Mouse (Mus musculus) liver, embryonic 12.5 days (tissue): ENCODE results near the gene Pja2. TPM values are rescaled to one million over a fixed set of nuclear protein-coding genes. Genes with fewer than 3 reads are reported as not detected.
"Not testable (repeated sequence)": the region's sequence is repeated elsewhere in the genome, so short reads cannot be mapped to it uniquely, and the experiment has no call there.

Experiments
- ATAC-seq: fragments of 200-750 bp; cut with Nextera tagmentation; 2 replicates; pipeline ENCODE4 v1.8.0; 2017; ENCODE audit warnings: moderate number of reproducible peaks, mild to moderate bottlenecking, moderate library complexity
- H3K27ac ChIP-seq: fragments of 300-500 bp; sonication (generic); 2 replicates; pipeline ENCODE4 v1.5.1; 2016; ENCODE audit warnings: mild to moderate bottlenecking
- H3K27me3 ChIP-seq: fragments of 300-500 bp; sonication (generic); replicated peaks from 2 replicates; pipeline ENCODE4 v1.6.1; 2016; ENCODE audit warnings: mild to moderate bottlenecking, moderate library complexity
- H3K36me3 ChIP-seq: fragments of 300-500 bp; sonication (generic); 2 replicates; pipeline ENCODE4 v1.6.1; 2016; ENCODE audit warnings: mild to moderate bottlenecking, moderate library complexity
- H3K4me1 ChIP-seq: fragments of 300-500 bp; sonication (generic); 2 replicates; pipeline ENCODE4 v1.6.1; 2016
- H3K4me2 ChIP-seq: fragments of 300-500 bp; sonication (generic); 2 replicates; pipeline ENCODE4 v1.6.1; 2016; ENCODE audit warnings: mild to moderate bottlenecking, moderate library complexity
- H3K4me3 ChIP-seq: fragments of 300-500 bp; sonication (generic); 2 replicates; pipeline ENCODE4 v1.5.1; 2016; ENCODE audit warnings: mild to moderate bottlenecking, moderate library complexity
- H3K9ac ChIP-seq: fragments of 300-500 bp; sonication (generic); 2 replicates; pipeline ENCODE4 v1.6.1; 2016; ENCODE audit warnings: mild to moderate bottlenecking, moderate library complexity
- H3K9me3 ChIP-seq: fragments of 300-500 bp; sonication (generic); replicated peaks from 2 replicates; pipeline ENCODE4 v1.6.1; 2016; ENCODE audit warnings: mild to moderate bottlenecking, moderate library complexity
- WGBS: fragments of 180-500 bp; shearing (Covaris S2); methylation state at CpG from one replicate; pipeline ENCODE4 v1.1.7; 2016; ENCODE audit not compliant: insufficient replicate concordance; 5-methylcytosine and 5-hydroxymethylcytosine counted together
- polyA plus RNA-seq: library from polyadenylated mRNA; unstranded; fragments of >200 nt; fragmentation: Nextera tagmentation; extraction: Ambion mirVana; gene quantifications from 2 replicates; pipeline ENCODE4 v1.2.1, GENCODE M21; 2016

Gene Pja2
- polyA plus RNA-seq, 1 experiment from 2014 or later = 21.8 TPM

DNA sequence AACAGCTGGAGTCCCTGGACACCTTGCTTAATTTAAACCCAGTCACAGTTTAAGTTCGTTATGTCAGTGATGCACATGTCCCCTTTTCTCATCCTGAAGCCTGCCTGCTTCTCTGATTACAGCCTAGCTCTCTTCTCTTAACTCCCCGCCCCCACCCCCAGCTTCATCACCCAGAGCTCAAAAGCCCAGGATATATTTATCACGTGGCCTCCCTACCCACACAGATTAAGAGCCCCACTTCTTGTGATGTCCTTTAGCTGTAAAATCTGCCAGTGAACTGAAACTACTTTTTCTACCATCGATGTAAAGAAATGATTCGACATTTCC lies 1.0 kb upstream of the Pja2 start:
- WGBS = 18% methylated on average over 5 of the region's 5 CpGs
- no peaks in the 10 kb centered on the region for H3K27me3 ChIP-seq
- no peak for ATAC-seq

GRCm38 (mm10) chr17:64331291-64331897 lies 322 bp downstream of the Pja2 start:
- under 1% methylated on average over 51 of the region's 62 CpGs for WGBS
- Histone ChIP-seq H3K4me2 (peak overlapping the region; percentile 95), H3K4me3 (peak overlapping the region; percentile 98), H3K27me3 (no peaks in the 10 kb centered on the region), H3K27ac (peak overlapping the region; percentile 98), H3K4me1 (peaks cover 19% of the 10 kb centered on the region), H3K9ac (peak overlapping the region; percentile 97), H3K9me3 (no peaks in the 10 kb centered on the region), H3K36me3 (no peaks in the 10 kb centered on the region)
- peak; percentile 56 for ATAC-seq

More for the DNA sequence above, 1.0 kb upstream of the Pja2 start:
- Histone ChIP-seq H3K36me3 (no peaks in the 10 kb centered on the region), H3K4me2 (peak overlapping the region; percentile 95), H3K27ac (peak overlapping the region; percentile 79), H3K4me1 (peaks cover 19% of the 10 kb centered on the region), H3K9ac (peak overlapping the region; percentile 74), H3K9me3 (no peaks in the 10 kb centered on the region), H3K4me3 (peak overlapping the region; percentile 98)

GRCm38 (mm10) chr17:64330885-64331284 lies 831 bp downstream of the Pja2 start:
- H3K4me3 ChIP-seq = peak overlapping the region; percentile 98
- H3K27me3 ChIP-seq = no peaks in the 10 kb centered on the region
- peaks cover 2% of the 10 kb centered on the region; the same call in 1 of the 2 replicates for H3K36me3 ChIP-seq
- ATAC-seq = no peak
- 19% methylated on average over 8 of the region's 8 CpGs for WGBS
- peak overlapping the region; percentile 97 for H3K9ac ChIP-seq
- no peaks in the 10 kb centered on the region for H3K9me3 ChIP-seq
- peak overlapping the region; percentile 98 for H3K27ac ChIP-seq
- peaks cover 19% of the 10 kb centered on the region for H3K4me1 ChIP-seq
- peak overlapping the region; percentile 95 for H3K4me2 ChIP-seq

GRCm38 (mm10) chr17:64324556-64324955 lies 7.2 kb downstream of the Pja2 start:
- H3K9me3 ChIP-seq = no peaks in the 10 kb centered on the region
- H3K27me3 ChIP-seq = no peaks in the 10 kb centered on the region
- no peak overlapping the region for H3K27ac ChIP-seq
- H3K4me3 ChIP-seq = no peak overlapping the region
- 82% methylated on average over 2 of the region's 2 CpGs for WGBS
- ATAC-seq = no peak
- H3K4me1 ChIP-seq = peaks cover 3% of the 10 kb centered on the region; the same call in 1 of the 2 replicates
- no peak overlapping the region for H3K9ac ChIP-seq
- H3K36me3 ChIP-seq = peaks cover 8% of the 10 kb centered on the region
- no peak overlapping the region for H3K4me2 ChIP-seq

- no peaks in the 10 kb centered on the region for H3K9me3 ChIP-seq
- H3K9ac ChIP-seq = no peak overlapping the region
- H3K36me3 ChIP-seq = peaks cover 14% of the 10 kb centered on the region
- no peak overlapping the region for H3K4me3 ChIP-seq
- ATAC-seq = peak; percentile 50; the same call in 1 of the 2 replicates
- peaks cover 21% of the 10 kb centered on the region for H3K4me1 ChIP-seq
- no peaks in the 10 kb centered on the region for H3K27me3 ChIP-seq
- H3K27ac ChIP-seq = 0 out of 2 replicates have a peak overlapping the region, but pooled peaks have one; percentile 25
- H3K4me2 ChIP-seq = no peak overlapping the region
Measured at GRCm38 (mm10) chr17:64315428-64315827, 16.3 kb downstream of the Pja2 start.

GRCm38 (mm10) chr17:64314523-64314922 lies 17.2 kb downstream of the Pja2 start:
- not testable (repeated sequence) for H3K4me2 ChIP-seq, H3K9ac ChIP-seq, H3K27me3 ChIP-seq, H3K9me3 ChIP-seq, H3K4me3 ChIP-seq
- ATAC-seq = peak; percentile 79
- peaks cover 16% of the 10 kb centered on the region for H3K36me3 ChIP-seq
- H3K27ac ChIP-seq = 0 out of 2 replicates have a peak overlapping the region, but pooled peaks have one; percentile 25
- 50% methylated on average over 1 of the region's 1 CpGs for WGBS
- H3K4me1 ChIP-seq = peaks cover 21% of the 10 kb centered on the region

DNA sequence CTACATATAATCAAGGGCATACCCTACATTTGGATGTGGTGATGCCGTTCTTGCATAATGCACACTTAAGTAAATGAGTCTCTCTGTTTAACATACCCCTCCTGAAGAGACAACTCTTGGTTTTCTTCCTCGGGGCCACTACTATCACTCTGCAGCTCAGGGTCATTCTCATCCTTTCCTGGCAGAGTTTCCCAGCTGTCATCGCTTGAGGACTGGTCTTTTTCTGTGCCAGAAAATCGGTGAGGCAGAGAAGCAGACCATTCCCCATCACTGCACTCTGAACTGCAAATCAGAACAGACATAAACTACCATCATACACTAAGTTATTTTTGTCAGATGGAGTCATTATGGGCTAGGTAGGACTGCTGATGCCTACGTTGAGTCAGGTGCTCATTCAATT lies 34.1 kb downstream of the Pja2 start:
- WGBS = 80% methylated on average over 5 of the region's 5 CpGs
- Histone ChIP-seq H3K9ac (no peak overlapping the region), H3K9me3 (no peaks in the 10 kb centered on the region), H3K4me3 (no peak overlapping the region), H3K36me3 (peaks cover 26% of the 10 kb centered on the region), H3K4me1 (no peaks in the 10 kb centered on the region), H3K4me2 (no peak overlapping the region), H3K27me3 (no peaks in the 10 kb centered on the region), H3K27ac (no peak overlapping the region)
- no peak for ATAC-seq

DNA sequence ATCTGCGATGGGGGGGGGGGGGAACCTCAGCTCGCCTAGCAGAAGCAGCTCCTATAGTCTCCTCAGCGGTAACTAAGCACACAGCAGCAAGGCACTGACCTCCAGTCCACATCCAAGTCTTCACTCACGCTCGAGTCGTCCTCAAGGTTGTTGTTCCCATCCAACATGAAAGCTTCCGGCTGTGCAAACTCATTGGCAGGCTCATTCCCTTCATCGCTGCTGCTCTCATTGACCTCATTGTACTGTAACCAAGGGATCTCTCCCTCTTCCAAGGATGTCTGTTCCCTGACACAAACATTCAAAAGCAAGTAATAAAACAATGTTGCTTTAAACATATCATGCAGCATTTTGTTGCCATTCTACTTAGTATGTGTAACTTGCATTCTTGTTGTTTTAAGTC lies 39.0 kb downstream of the Pja2 start:
- Histone ChIP-seq H3K4me1 (no peaks in the 10 kb centered on the region), H3K4me2 (no peak overlapping the region), H3K4me3 (no peak overlapping the region), H3K36me3 (peaks cover 37% of the 10 kb centered on the region), H3K27ac (no peak overlapping the region), H3K9me3 (no peaks in the 10 kb centered on the region), H3K9ac (no peak overlapping the region), H3K27me3 (no peaks in the 10 kb centered on the region)
- ATAC-seq = no peak
- WGBS = 84% methylated on average over 8 of the region's 8 CpGs

GRCm38 (mm10) chr17:64289684-64290083 lies 42.0 kb downstream of the Pja2 start:
- 77% methylated on average over 4 of the region's 4 CpGs for WGBS
- H3K4me3 ChIP-seq = no peak overlapping the region
- H3K9me3 ChIP-seq = no peaks in the 10 kb centered on the region
- no peak overlapping the region for H3K4me2 ChIP-seq
- H3K9ac ChIP-seq = no peak overlapping the region
- peaks cover 62% of the 10 kb centered on the region for H3K36me3 ChIP-seq
- H3K27me3 ChIP-seq = no peaks in the 10 kb centered on the region
- no peak overlapping the region for H3K27ac ChIP-seq
- no peak for ATAC-seq
- no peaks in the 10 kb centered on the region for H3K4me1 ChIP-seq

GRCm38 (mm10) chr17:64288000-64288399 lies 43.7 kb downstream of the Pja2 start:
- H3K4me1 ChIP-seq = no peaks in the 10 kb centered on the region
- no peaks in the 10 kb centered on the region for H3K9me3 ChIP-seq
- H3K4me3 ChIP-seq = no peak overlapping the region
- H3K36me3 ChIP-seq = peaks cover 68% of the 10 kb centered on the region
- WGBS = 89% methylated on average over 7 of the region's 7 CpGs
- no peak overlapping the region for H3K4me2 ChIP-seq
- no peak for ATAC-seq
- H3K27ac ChIP-seq = no peak overlapping the region
- no peak overlapping the region for H3K9ac ChIP-seq
- H3K27me3 ChIP-seq = no peaks in the 10 kb centered on the region

GRCm38 (mm10) chr17:64286836-64287235 lies 44.9 kb downstream of the Pja2 start:
- H3K36me3 ChIP-seq = peaks cover 70% of the 10 kb centered on the region
- H3K27ac ChIP-seq = no peak overlapping the region
- H3K4me2 ChIP-seq = no peak overlapping the region
- H3K4me3 ChIP-seq = no peak overlapping the region
- no peaks in the 10 kb centered on the region for H3K27me3 ChIP-seq
- H3K4me1 ChIP-seq = no peaks in the 10 kb centered on the region
- WGBS = 85% methylated on average over 3 of the region's 3 CpGs
- ATAC-seq = no peak
- no peaks in the 10 kb centered on the region for H3K9me3 ChIP-seq
- H3K9ac ChIP-seq = no peak overlapping the region

- H3K36me3 ChIP-seq = peaks cover 59% of the 10 kb centered on the region
- not testable (repeated sequence) for ATAC-seq, H3K27me3 ChIP-seq, H3K4me1 ChIP-seq, H3K4me2 ChIP-seq, H3K9me3 ChIP-seq, H3K27ac ChIP-seq, H3K4me3 ChIP-seq, H3K9ac ChIP-seq
- WGBS = 82% methylated on average over 3 of the region's 3 CpGs
Measured at GRCm38 (mm10) chr17:64281368-64281767, 50.3 kb downstream of the Pja2 start.

- Histone ChIP-seq H3K27me3 (no peaks in the 10 kb centered on the region), H3K9ac (no peak overlapping the region), H3K9me3 (no peaks in the 10 kb centered on the region), H3K4me2 (no peak overlapping the region), H3K27ac (no peak overlapping the region), H3K36me3 (peaks cover 25% of the 10 kb centered on the region), H3K4me3 (no peak overlapping the region), H3K4me1 (0 out of 2 replicates have a peak, but pooled peaks cover 4% of the 10 kb centered on the region)
- 78% methylated on average over 9 of the region's 9 CpGs for WGBS
- no peak for ATAC-seq
Measured at GRCm38 (mm10) chr17:64277649-64278212, 54.0 kb downstream of the Pja2 start.
